Mouse (Mus musculus) spleen, adult 2 months (tissue): ENCODE data around the gene Nfyb.

Experiments
- CTCF ChIP-seq: fragments of 200-500 bp; IDR thresholded peaks from 2 replicates; pipeline ENCODE4 v1.5.1; 2011; ENCODE audit warnings: mild to moderate bottlenecking, inconsistent platforms; ENCODE audit not compliant: insufficient read depth, insufficient read length, insufficient replicate concordance; ENCODE audit errors: extremely low read depth
- POLR2A ChIP-seq: fragments of 200-500 bp; IDR thresholded peaks from 2 replicates; pipeline ENCODE4 v1.6.1; 2011; ENCODE audit warnings: low read depth, low read length, inconsistent platforms

GRCm38 (mm10) chr10:82789181-82789580, 25.2 kb upstream of the Nfyb start:
- no peak for TF ChIP-seq POLR2A
- no peak for TF ChIP-seq CTCF
